Mouse (Mus musculus) adrenal gland, adult (tissue): ENCODE measurements around the gene Slc43a1.

Experiments
- DNase-seq, 2 experiments: peaks; one replicate each; pipeline ENCODE4 v3.0.0; 2022 to 2023; ENCODE audit warnings: low spot score in 1 of 2; ENCODE audit not compliant: inconsistent age in 2 of 2

The Slc43a1 gene

GRCm38 (mm10) chr2:84827283-84827920, 11.2 kb upstream of the Slc43a1 start:
- peak; percentile 37 to 72 for DNase-seq

- peak; percentile 79 to 96 for DNase-seq
Observed at GRCm38 (mm10) chr2:84831666-84832391, 6.8 kb upstream of the Slc43a1 start.

DNA sequence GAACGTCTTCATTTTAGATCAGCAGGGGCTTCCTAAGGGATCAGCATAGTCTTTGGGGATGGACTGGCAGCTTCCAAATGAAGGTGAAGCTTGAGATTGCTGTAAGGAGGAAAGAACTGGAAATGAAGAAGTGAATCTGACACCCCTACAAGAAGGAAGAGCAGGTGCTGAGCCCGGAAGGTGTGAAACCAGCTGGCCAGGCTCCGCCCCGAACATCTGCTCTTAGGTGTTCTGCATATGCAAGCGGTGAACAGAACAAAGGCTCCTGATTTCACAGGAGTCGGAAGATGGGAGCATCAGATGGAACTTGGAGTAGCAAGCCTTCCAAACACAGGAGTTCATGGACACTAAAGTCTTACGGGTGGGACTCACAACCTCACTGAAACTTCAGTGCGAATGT, 1.5 kb upstream of the Slc43a1 start:
- no peak for DNase-seq

DNA sequence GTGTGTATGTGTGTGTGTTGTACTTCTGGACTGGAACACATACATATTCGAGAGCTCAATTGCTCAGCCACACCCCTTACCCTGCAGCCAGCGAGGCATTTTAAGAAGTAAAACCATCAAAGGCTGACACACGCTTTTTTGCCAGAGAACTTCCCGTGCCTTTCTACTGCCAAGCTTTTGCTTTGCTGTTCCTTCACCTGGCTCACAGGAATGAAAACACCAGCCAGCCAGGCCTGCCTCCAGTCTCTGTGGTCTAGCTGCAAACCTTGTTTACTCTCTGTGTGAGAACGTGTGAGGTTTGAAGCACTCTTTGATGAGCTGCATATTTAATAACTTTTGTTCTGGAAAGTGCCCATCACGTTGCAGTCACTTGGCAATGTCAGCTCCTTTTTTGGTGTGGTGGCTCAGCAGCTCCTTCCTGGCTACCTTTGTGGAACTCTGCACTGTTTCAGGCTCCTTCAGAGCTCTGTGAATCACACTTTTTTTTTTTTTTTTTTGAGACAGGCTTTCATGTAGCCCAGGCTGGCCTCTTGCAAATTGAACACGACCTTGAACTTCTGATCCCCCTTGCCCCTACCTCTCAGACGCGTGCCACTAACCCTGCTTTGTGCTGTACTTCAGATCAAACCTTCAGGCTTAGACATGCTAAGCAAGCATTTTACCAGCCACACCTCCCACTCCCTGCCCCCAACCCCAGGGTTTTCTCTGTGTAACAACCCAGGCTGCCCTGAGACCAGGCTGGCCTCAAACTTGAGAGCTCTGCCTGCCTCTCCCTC, 645 bp upstream of the Slc43a1 start:
- DNase-seq, result no peak

DNA sequence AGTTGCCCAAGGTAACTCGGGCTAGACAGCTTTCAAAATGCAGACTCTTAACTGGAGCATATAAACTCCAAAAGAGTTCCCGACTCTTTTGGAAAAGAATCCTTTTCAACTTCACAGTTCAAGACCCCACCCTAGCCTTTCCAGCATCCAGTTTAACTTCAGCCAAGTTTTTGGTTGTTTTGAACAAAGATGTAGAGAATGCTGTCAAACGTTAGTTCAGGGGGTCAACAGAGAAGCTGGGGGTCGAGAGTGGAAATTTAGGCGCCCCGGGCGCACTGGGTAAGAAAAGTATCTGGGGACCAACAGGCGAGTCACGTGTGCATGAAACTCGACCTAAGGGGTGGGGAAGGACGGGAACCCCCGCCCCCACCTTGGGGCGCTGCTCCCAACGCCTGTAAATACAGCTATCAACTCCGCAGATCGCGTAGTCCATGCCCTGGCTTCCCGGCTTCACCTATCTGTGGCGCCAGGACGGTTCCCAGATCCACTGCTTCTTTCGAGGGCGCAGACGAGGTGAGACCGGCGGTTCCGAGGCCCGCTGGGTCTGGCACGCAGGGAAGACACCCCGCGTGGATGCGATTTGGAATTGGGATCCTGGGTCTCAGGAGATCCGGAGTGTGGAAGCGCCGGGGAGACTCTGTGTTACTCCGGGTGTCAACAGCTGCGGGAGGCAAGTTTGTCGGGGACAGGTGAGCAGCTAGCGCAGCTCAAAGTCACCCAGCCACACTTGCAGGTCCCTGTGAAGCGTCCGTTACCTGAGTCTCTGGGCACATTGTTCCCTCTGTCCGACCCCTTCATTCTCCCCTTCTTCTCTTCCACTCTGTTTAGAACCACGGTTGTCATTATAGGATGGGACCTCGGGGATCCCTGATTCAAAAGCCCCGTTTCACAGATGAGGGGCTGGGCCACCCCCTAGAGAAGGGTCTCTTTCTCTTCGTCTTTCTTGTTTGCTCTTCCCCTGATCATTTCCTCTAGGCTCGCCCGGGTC, 637 bp downstream of the Slc43a1 start:
- peak in 1 of 2 experiments; percentile 44 for DNase-seq

- DNase-seq, result peak; percentile 36 to 73
Observed at GRCm38 (mm10) chr2:84840016-84840747, 1.5 kb downstream of the Slc43a1 start.

DNA sequence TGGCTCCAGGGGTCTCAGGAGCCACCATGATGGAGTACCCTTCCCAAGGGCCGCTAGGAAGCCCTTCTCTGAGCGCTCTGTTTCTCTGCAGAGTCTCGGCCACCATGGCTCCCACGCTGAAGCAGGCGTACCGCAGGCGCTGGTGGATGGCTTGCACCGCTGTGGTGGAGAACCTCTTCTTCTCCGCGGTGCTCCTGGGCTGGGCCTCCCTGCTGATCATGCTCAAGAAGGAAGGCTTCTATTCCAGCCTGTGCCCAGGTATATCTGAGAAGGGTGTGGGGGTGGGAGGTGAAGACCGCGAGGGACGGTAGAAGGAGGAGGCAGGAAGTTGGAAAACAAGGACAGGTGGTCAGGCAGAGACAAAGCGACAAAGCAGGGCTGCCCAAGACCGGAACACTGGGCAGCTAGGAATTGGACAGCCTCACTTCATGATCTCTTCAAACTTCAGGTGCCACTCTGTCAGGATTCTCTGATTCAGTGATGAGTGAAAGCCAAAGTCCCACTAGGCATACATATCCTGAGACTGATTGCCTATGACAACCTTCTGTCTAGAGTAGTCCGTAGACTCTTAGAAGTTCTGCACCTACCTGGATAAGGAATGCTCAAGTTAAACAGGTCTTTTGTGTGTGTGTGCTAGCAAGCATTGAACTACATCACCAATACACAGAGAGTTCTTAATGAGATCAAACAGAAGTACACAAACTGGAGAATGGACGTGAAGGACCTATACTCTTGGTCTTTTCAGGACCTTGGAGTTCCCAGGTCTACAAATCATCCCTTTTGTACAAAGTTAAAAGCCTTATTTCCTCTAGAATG, 2.3 kb downstream of the Slc43a1 start:
- DNase-seq, result no peak

- no peak for DNase-seq
Observed at GRCm38 (mm10) chr2:84841905-84842304, 3.3 kb downstream of the Slc43a1 start.

GRCm38 (mm10) chr2:84843654-84844053, 5.0 kb downstream of the Slc43a1 start:
- DNase-seq, result no peak

DNA sequence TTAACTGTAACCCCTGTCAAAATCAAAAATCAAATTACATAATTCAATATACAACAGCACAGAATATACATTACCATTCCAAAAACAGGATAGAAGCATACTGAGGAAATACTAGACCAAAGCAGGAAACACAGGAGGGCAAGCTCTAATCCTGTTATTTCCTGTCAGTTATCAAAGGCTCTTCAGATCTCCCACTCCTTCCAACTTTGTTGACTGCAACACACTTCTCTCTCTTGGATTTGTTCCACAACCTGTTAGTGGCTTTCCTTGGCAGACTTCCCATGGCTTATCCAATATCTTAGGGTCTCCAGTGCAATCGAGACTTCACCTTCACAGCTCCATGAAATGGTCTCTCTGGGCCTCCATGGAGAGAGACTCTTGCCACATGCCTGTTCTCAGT, 6.6 kb downstream of the Slc43a1 start:
- DNase-seq, result no peak

GRCm38 (mm10) chr2:84850407-84851129, 11.9 kb downstream of the Slc43a1 start:
- peak in 1 of 2 experiments; percentile 38 for DNase-seq

GRCm38 (mm10) chr2:84851130-84852040, 12.7 kb downstream of the Slc43a1 start:
- peak; percentile 71 to 89 for DNase-seq

GRCm38 (mm10) chr2:84855732-84856131, 17.1 kb downstream of the Slc43a1 start:
- DNase-seq, result peak; percentile 50 to 79

GRCm38 (mm10) chr2:84858551-84858950, 19.9 kb downstream of the Slc43a1 start:
- DNase-seq, result no peak

DNA sequence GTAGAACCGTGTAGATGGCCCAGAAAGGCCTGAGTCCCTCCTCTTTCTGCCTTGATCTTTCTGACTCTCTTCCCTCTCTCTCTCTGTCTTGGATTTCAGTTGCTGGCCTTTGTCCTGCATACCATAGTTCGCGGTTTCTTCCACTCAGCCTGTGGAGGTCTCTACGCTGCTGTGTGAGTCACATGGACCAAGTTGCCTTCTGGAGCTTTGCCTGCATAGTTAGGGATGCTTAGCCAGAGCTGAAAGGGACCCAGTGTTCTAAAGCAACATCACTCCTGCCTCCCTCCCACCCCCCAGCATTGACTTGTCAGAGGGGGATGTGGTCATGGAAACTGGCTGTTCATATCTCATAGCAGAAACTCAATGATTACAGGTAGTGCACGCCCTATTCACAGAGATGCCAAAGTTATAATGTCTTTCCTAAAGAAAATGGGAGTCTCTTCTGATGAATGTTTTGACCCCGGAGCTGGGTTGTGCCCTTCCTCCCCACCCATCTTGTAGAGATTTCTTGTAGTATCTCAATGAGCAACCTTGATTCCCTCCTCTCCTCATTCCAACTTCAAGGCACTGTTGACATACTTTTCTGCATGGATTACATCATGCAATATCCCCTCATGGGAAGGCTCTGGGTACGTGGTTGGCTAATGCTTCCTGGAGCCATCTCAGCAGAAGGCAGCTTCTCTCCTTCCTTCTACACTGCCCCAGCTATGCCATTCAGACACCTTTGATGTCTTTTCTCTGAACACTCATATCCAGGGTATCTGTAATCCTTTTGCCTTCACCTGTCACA, 21.5 kb downstream of the Slc43a1 start:
- no peak for DNase-seq

DNA sequence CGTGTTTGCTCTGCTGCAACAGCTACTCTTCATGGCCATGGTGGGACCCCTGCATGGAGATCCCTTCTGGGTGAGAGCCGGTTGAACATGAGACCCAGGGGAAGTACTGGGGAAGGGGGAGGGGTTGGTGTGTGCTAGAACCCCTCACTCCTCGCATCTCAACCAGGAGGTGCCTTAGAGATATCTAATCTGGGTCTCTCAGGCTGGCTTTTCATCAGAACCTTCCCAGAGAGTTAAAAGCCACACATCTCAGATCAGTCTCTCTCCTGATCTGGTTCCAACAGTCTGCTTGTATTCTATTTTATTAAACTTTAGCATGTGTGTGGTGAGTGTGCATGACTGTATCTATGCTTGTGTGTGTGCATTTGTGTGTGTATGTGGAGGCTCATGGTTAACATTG, 22.8 kb downstream of the Slc43a1 start:
- DNase-seq, result no peak

- DNase-seq, result peak; percentile 73 to 83
Observed at GRCm38 (mm10) chr2:84862231-84862630, 23.6 kb downstream of the Slc43a1 start.
